Mouse (Mus musculus): ENCODE results near the gene Prickle2.

GRCm38 (mm10) chr6:92498574-92498973 is 207.4 kb downstream of the Prickle2 start:
- no peak for TF ChIP-seq POLR2A (IDR thresholded peaks at IDR 0.05; ENCODE audit: borderline replicate concordance, insufficient read depth, low read length)
- TF ChIP-seq CTCF (IDR thresholded peaks at IDR 0.05; ENCODE audit: borderline replicate concordance, insufficient read depth, low read depth, low read length): no peak
